In genomic region chr6:34316854-34317771, GRCm38 (mm10) we compare ENCODE assay signal across 8 mouse cellular contexts. TPM values are rescaled to one million over a fixed set of nuclear protein-coding genes. Genes with fewer than 3 reads are reported as not detected.
DNase-seq lines count a peak whose midpoint lies in the region; ATAC-seq and TF ChIP-seq lines count a peak whose summit lies in the region.

Gene Akr1b3 (minus strand): TSS chr6:34317478.

- H3K4me3 ChIP-seq in hindbrain, embryonic 10.5 days, result peak within 1 kb of the TSS; percentile 83
- peak within 1 kb of the TSS; percentile 62 for H3K4me3 ChIP-seq in lung, postnatal 0 days (ENCODE audit: low read depth, low read length)

- H3K9me3 ChIP-seq in hindbrain, embryonic 10.5 days, result no peaks in the 10 kb centered on the region
- H3K9me3 ChIP-seq in lung, postnatal 0 days (ENCODE audit: low read length), result no peaks in the 10 kb centered on the region

- H3K4me1 ChIP-seq in hindbrain, embryonic 10.5 days (replicated peaks), result peaks cover 40% of the 10 kb centered on the region
- peaks cover 3% of the 10 kb centered on the region for H3K4me1 ChIP-seq in lung, postnatal 0 days (ENCODE audit: insufficient read depth, low read depth, low read length)

- peak; percentile 72 for TF ChIP-seq CTCF in lung, postnatal 0 days (IDR thresholded peaks at IDR 0.05)

- H3K27me3 ChIP-seq in hindbrain, embryonic 10.5 days (ENCODE audit: insufficient read depth, poor library complexity, severe bottlenecking), result peaks cover 6% of the 10 kb centered on the region; the same call in 1 of the 2 replicates
- H3K27me3 ChIP-seq in lung, postnatal 0 days (replicated peaks; ENCODE audit: insufficient read depth, low read length), result no peaks in the 10 kb centered on the region

- H3K4me2 ChIP-seq in lung, postnatal 0 days (replicated peaks; ENCODE audit: low read depth, low read length), result peak within 1 kb of the TSS; percentile 81

- H3K27ac ChIP-seq in hindbrain, embryonic 10.5 days, result peak within 1 kb of the TSS; percentile 93
- peak within 1 kb of the TSS; percentile 43 for H3K27ac ChIP-seq in lung, postnatal 0 days (ENCODE audit: low read length)

- peak; percentile 96 for DNase-seq in MN1 (ENCODE audit: low spot score)
- DNase-seq in cerebellum, adult 9-10 months, result peak; percentile 86
- DNase-seq in hindbrain, embryonic 10.5 days (ENCODE audit: low spot score), result peak; percentile 94
- peak; percentile 94 for DNase-seq in layer of hippocampus, adult 9-11 months
- DNase-seq in lung, postnatal 0 days (ENCODE audit: low spot score), result peak; percentile 99
- peak; percentile 66 for DNase-seq in ovary, postnatal 14 days (ENCODE audit: low spot score)
- peak; percentile 92 for DNase-seq in thymus, postnatal 14 days

- H3K36me3 ChIP-seq in hindbrain, embryonic 10.5 days, result peaks cover 25% of the 10 kb centered on the region
- no peaks in the 10 kb centered on the region for H3K36me3 ChIP-seq in lung, postnatal 0 days (ENCODE audit: insufficient read depth, low read length)

- no peak for TF ChIP-seq EP300 in lung, postnatal 0 days (IDR thresholded peaks at IDR 0.05)

- peak within 1 kb of the TSS; percentile 58 for H3K9ac ChIP-seq in lung, postnatal 0 days (replicated peaks; ENCODE audit: low read depth)

- peak; percentile 100 for ATAC-seq in frontal cortex, adult (ENCODE audit: low TSS enrichment)
- peak; percentile 99 for ATAC-seq in lung, postnatal 0 days

- 1% methylated on average over 60 of the region's 60 CpGs for WGBS in hindbrain, embryonic 10.5 days
- 2% methylated on average over 60 of the region's 60 CpGs for WGBS in lung, postnatal 0 days

RNA-seq across cellular contexts. Expression of gene Akr1b3, which starts in this region (rescaled TPM):
- polyA plus RNA-seq in hindbrain, embryonic 10.5 days (2016; fragmentation: Nextera tagmentation; extraction: Ambion mirVana), result 287 and 330 TPM in 2 replicates
- 96.9 and 106 TPM in 2 replicates for polyA plus RNA-seq in lung, postnatal 0 days (2015; fragmentation: Nextera tagmentation; extraction: Ambion mirVana)

Comparison
In these comparisons a context has a peak if more than half of its experiments do, and no peak if none do; other contexts are left out.
1. Peak in every context shown above with its lines: DNase-seq, ATAC-seq, H3K4me3 ChIP-seq and H3K27ac ChIP-seq.